Mouse (Mus musculus) C2C12 (cell line): ENCODE measurements around the gene Eif4e. TPM values are rescaled to one million over a fixed set of nuclear protein-coding genes. Genes with fewer than 3 reads are reported as not detected.

Experiments used
- H3K27me3 ChIP-seq: one replicate; pipeline ENCODE4 v1.6.1; 2011; ENCODE audit not compliant: control insufficient read depth, insufficient read depth, insufficient read length
- H3K36me3 ChIP-seq: one replicate; pipeline ENCODE4 v1.6.1; 2011; ENCODE audit not compliant: control insufficient read depth, insufficient read depth
- H3K4me3 ChIP-seq: one replicate; pipeline ENCODE4 v1.5.1; 2011; ENCODE audit warnings: mild to moderate bottlenecking, control low read depth; ENCODE audit not compliant: poor library complexity, insufficient read depth, severe bottlenecking
- H3K79me2 ChIP-seq: one replicate; pipeline ENCODE4 v1.6.1; 2011; ENCODE audit not compliant: control insufficient read depth, insufficient read depth
- H3K79me3 ChIP-seq: one replicate; pipeline ENCODE4 v1.6.1; 2011; ENCODE audit warnings: low read depth, control low read depth
- H3ac ChIP-seq: one replicate; pipeline ENCODE3; 2011; ENCODE audit warnings: low read depth; ENCODE audit not compliant: control insufficient read depth, insufficient read length
- CEBPB ChIP-seq: IDR thresholded peaks from one replicate; pipeline ENCODE4 v1.6.1; 2011; ENCODE audit warnings: low read depth, mild to moderate bottlenecking, control low read depth, moderate library complexity
- CTCF ChIP-seq: IDR thresholded peaks from one replicate; pipeline ENCODE4 v1.5.1; 2011; ENCODE audit not compliant: control insufficient read depth, insufficient read depth, insufficient read length
- FOSL1 ChIP-seq: IDR thresholded peaks from one replicate; pipeline ENCODE4 v1.8.0; 2011; ENCODE audit warnings: mild to moderate bottlenecking, low read length; ENCODE audit not compliant: poor library complexity, insufficient read depth, severe bottlenecking
- MAX ChIP-seq: IDR thresholded peaks from one replicate; pipeline ENCODE4 v1.6.1; 2011; ENCODE audit warnings: mild to moderate bottlenecking, control low read depth
- MYOD1 ChIP-seq: IDR thresholded peaks from one replicate; pipeline ENCODE4 v1.6.1; 2011; ENCODE audit warnings: low read depth; ENCODE audit not compliant: control insufficient read depth, insufficient read length
- MYOG ChIP-seq: IDR thresholded peaks from one replicate; pipeline ENCODE4 v1.6.1; 2011; ENCODE audit not compliant: control insufficient read depth, insufficient read length; ENCODE audit errors: extremely low read depth
- USF1 ChIP-seq: IDR thresholded peaks from one replicate; pipeline ENCODE4 v1.6.1; 2011; ENCODE audit warnings: low read depth, mild to moderate bottlenecking, control low read depth, moderate library complexity
- polyA plus RNA-seq: library from polyadenylated mRNA; unstranded; fragments of >200 nt; fragmentation: generic; extraction: Trizol; gene quantifications from one replicate; pipeline ENCODE4 v1.2.1, GENCODE M21; 2012; ENCODE audit warnings: missing spikeins

Eif4e gene
- polyA plus RNA-seq, 1 experiment, result 134 TPM

- Histone ChIP-seq H3K36me3 (no peaks in the 10 kb centered on the region), H3K79me3 (no peaks in the 10 kb centered on the region)
- no peak for TF ChIP-seq MYOG
- no peak for TF ChIP-seq CTCF
- no peak for TF ChIP-seq MYOD1
- TF ChIP-seq CEBPB, result no peak
- TF ChIP-seq FOSL1, result no peak
- no peak for TF ChIP-seq USF1
- no peak for TF ChIP-seq MAX
Observed at GRCm38 (mm10) chr3:138586213-138586612, 60.2 kb downstream of the Eif4e start.

GRCm38 (mm10) chr3:138587137-138587536 is 61.2 kb downstream of the Eif4e start:
- Histone ChIP-seq H3K4me3 (no peak overlapping the region), H3K79me2 (no peaks in the 10 kb centered on the region), H3ac (no peak overlapping the region), H3K36me3 (no peaks in the 10 kb centered on the region), H3K27me3 (no peaks in the 10 kb centered on the region), H3K79me3 (no peaks in the 10 kb centered on the region)
- TF ChIP-seq CTCF (no peak), CEBPB (no peak), USF1 (no peak), FOSL1 (no peak), MAX (no peak), MYOG (no peak), MYOD1 (no peak)

More at GRCm38 (mm10) chr3:138586213-138586612, 60.2 kb downstream of the Eif4e start:
- Histone ChIP-seq H3K4me3 (no peak overlapping the region), H3K79me2 (no peaks in the 10 kb centered on the region), H3ac (no peak overlapping the region), H3K27me3 (no peaks in the 10 kb centered on the region)

GRCm38 (mm10) chr3:138588001-138588400 is 62.0 kb downstream of the Eif4e start:
- Histone ChIP-seq H3K79me3 (no peaks in the 10 kb centered on the region), H3K36me3 (no peaks in the 10 kb centered on the region), H3K27me3 (no peaks in the 10 kb centered on the region), H3K4me3 (no peak overlapping the region), H3ac (no peak overlapping the region), H3K79me2 (no peaks in the 10 kb centered on the region)
- TF ChIP-seq USF1 (no peak), MAX (no peak), MYOD1 (no peak), CEBPB (no peak), FOSL1 (no peak), CTCF (no peak), MYOG (no peak)

GRCm38 (mm10) chr3:138591002-138591401 is 65.0 kb downstream of the Eif4e start:
- Histone ChIP-seq H3K36me3 (no peaks in the 10 kb centered on the region), H3K4me3 (no peak overlapping the region), H3K27me3 (no peaks in the 10 kb centered on the region), H3ac (no peak overlapping the region), H3K79me3 (no peaks in the 10 kb centered on the region), H3K79me2 (no peaks in the 10 kb centered on the region)
- TF ChIP-seq CEBPB, result no peak
- TF ChIP-seq CTCF, result no peak

DNA sequence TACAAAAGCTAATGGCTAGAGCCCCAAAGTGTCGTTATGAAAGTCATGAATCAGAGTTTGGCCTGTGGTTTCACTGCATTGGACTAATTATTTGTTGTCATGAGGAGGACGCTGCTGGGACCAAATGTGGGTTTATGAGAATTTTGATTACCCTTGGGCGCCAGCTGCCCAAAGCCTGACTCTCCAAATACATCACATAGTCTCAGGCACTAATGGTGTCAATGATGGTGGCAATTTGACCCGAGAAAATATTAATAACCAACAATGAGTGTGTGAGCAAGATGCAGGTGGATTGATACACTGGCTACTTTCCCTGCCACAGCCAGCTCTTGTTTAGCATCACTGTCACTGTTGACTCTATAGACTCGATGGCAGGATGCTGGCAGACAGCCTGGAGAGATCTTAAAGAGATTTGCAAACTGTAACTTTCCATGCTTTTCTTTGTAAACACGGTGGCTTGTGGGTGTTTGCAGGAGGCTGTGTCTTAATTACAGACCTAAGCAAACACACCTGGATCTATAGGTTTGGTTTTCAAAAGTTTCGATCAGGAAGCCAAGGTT is 65.9 kb downstream of the Eif4e start:
- no peaks in the 10 kb centered on the region for H3K36me3 ChIP-seq
- no peak overlapping the region for H3K4me3 ChIP-seq
- no peaks in the 10 kb centered on the region for H3K79me3 ChIP-seq

DNA sequence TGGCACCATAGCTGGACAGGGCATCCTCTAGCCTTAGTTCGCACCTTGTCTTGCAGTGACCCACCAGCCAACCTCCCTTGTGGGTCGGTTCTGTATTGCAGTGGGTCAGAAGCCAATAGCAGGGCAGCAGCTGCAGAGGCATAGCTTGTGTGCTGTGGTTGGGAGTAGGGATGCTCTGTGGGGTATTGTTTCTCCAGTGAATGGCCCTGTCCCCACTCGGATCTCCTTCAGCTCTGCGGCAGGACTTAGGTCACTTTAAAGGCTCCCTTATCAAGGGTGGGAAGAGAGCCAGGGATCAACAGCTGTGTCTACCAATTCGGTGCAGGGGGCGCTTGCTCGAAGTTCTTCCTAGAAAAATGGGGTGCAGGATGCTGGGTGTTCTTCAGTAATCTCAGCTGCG is 67.2 kb downstream of the Eif4e start:
- no peaks in the 10 kb centered on the region for H3K79me2 ChIP-seq
- H3K4me3 ChIP-seq, result no peak overlapping the region
- H3ac ChIP-seq, result no peak overlapping the region
- no peaks in the 10 kb centered on the region for H3K79me3 ChIP-seq
- TF ChIP-seq FOSL1, result no peak
- H3K27me3 ChIP-seq, result no peaks in the 10 kb centered on the region
- no peaks in the 10 kb centered on the region for H3K36me3 ChIP-seq

More for the DNA sequence above, 65.9 kb downstream of the Eif4e start:
- Histone ChIP-seq H3K27me3 (no peaks in the 10 kb centered on the region), H3ac (no peak overlapping the region), H3K79me2 (no peaks in the 10 kb centered on the region)
- TF ChIP-seq CTCF, result no peak
- no peak for TF ChIP-seq CEBPB
- no peak for TF ChIP-seq USF1
- TF ChIP-seq MYOD1, result no peak
- no peak for TF ChIP-seq MAX
- TF ChIP-seq MYOG, result no peak
- TF ChIP-seq FOSL1, result no peak
